Mouse (Mus musculus) heart, adult 2 months (tissue): ENCODE data around the gene Olfr370. TPM values are rescaled to one million over a fixed set of nuclear protein-coding genes. Genes with fewer than 3 reads are reported as not detected.

Source experiments
- DNase-seq, 2 experiments: peaks; one replicate each; pipeline ENCODE4 v3.0.0; 2021
- H3K27ac ChIP-seq: fragments of 200-600 bp; 2 replicates; pipeline ENCODE4 v1.8.1; 2022
- H3K27me3 ChIP-seq: fragments of 200-500 bp; 2 replicates; pipeline ENCODE4 v1.6.1; 2012; ENCODE audit warnings: mild to moderate bottlenecking, low read length, inconsistent platforms, mixed read lengths; ENCODE audit not compliant: control insufficient read depth, insufficient read depth
- H3K36me3 ChIP-seq: fragments of 200-500 bp; 2 replicates; pipeline ENCODE4 v1.6.1; 2012; ENCODE audit warnings: low read length, inconsistent platforms; ENCODE audit not compliant: control insufficient read depth, insufficient read depth
- H3K4me1 ChIP-seq: fragments of 200-500 bp; 2 replicates; pipeline ENCODE4 v1.6.1; 2011; ENCODE audit warnings: low read length; ENCODE audit not compliant: control insufficient read depth, insufficient read depth
- H3K4me3 ChIP-seq: fragments of 200-600 bp; 2 replicates; pipeline ENCODE4 v1.8.1; 2022
- H3K79me2 ChIP-seq: fragments of 200-500 bp; replicated peaks from 2 replicates; pipeline ENCODE4 v1.6.1; 2012; ENCODE audit warnings: mild to moderate bottlenecking, inconsistent platforms, low read length, moderate library complexity, mixed read lengths; ENCODE audit not compliant: control insufficient read depth, insufficient read depth
- H3K9ac ChIP-seq: fragments of 200-500 bp; 2 replicates; pipeline ENCODE4 v1.6.1; 2012; ENCODE audit warnings: low read depth, mild to moderate bottlenecking, control low read depth, inconsistent platforms, low read length, mixed read lengths
- CTCF ChIP-seq: fragments of 200-600 bp; IDR thresholded peaks from 2 replicates; pipeline ENCODE4 v1.8.1; 2022; ENCODE audit warnings: antibody characterized with exemption, mild to moderate bottlenecking, moderate library complexity
- EP300 ChIP-seq: fragments of 200-500 bp; IDR thresholded peaks from 2 replicates; pipeline ENCODE4 v1.6.1; 2011; ENCODE audit warnings: low read depth, low read length, control low read depth; ENCODE audit not compliant: insufficient read depth
- POLR2A ChIP-seq: fragments of 200-500 bp; IDR thresholded peaks from 2 replicates; pipeline ENCODE4 v1.6.1; 2011; ENCODE audit warnings: mild to moderate bottlenecking, low read depth, low read length, control low read depth; ENCODE audit not compliant: insufficient read depth
- WGBS: fragments of 180-500 bp; shearing (Covaris S2); methylation state at CpG from one replicate; pipeline ENCODE4 v1.1.7; 2018; 5-methylcytosine and 5-hydroxymethylcytosine counted together
- intact Hi-C: fragments of 180-260 bp; cut with DNase I; formaldehyde crosslinking; loops from one replicate; pipeline ENCODE4 v1.15.1; 2025
- polyA plus RNA-seq: library from polyadenylated mRNA; depleted of rRNA; stranded (reverse); fragments of >200 nt; gene quantifications from 2 replicates; pipeline ENCODE4 v1.2.3, GENCODE M21; 2012
- total RNA-seq, 2 experiments: library from RNA; stranded (reverse); gene quantifications; 2 replicates each; pipeline ENCODE4 v1.2.3; 2021

Gene Olfr370
- total and polyA plus RNA-seq, 3 experiments = not detected

DNA sequence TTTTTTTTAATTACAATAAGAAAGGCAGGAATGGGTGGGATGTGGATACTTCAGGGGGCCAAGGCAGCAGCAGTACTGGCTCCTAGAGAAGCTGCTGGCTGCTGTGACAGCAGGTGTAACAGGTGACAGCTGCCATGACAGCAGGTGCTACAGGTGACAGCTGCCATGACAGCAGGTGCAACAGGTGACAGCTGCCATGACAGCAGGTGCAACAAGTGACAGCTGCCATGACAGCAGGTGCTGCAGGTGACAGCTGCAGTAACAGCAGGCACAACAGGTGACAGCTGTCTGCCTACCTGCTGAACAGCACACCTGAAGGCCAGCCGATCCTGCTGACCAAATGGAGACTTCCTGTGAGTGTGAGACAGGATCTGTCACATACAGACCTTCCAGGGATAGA, 49.2 kb downstream of the Olfr370 start:
- TF ChIP-seq EP300 = no peak
- no peak for TF ChIP-seq CTCF
- TF ChIP-seq POLR2A = no peak
- peaks cover 6% of the 10 kb centered on the region; the same call in 1 of the 2 replicates for H3K79me2 ChIP-seq
- 82% methylated on average over 1 of the region's 1 CpGs for WGBS
- H3K9ac ChIP-seq = no peak overlapping the region
- no peaks in the 10 kb centered on the region; the same call in 1 of the 2 replicates for H3K36me3 ChIP-seq
- H3K4me1 ChIP-seq = peaks cover 11% of the 10 kb centered on the region; the same call in 1 of the 2 replicates
- DNase-seq = no peak
- H3K27me3 ChIP-seq = no peaks in the 10 kb centered on the region
- H3K27ac ChIP-seq = no peak overlapping the region; the same call in 1 of the 2 replicates
- H3K4me3 ChIP-seq = no peak overlapping the region
- intact Hi-C loops = no loop called here

GRCm38 (mm10) chr8:83585333-83585732, 49.8 kb downstream of the Olfr370 start:
- no peak overlapping the region for H3K9ac ChIP-seq
- no peaks in the 10 kb centered on the region; the same call in 1 of the 2 replicates for H3K36me3 ChIP-seq
- intact Hi-C loops = no loop called here
- peak overlapping the region; percentile 31; the same call in 1 of the 2 replicates for H3K27ac ChIP-seq
- H3K4me3 ChIP-seq = no peak overlapping the region
- H3K27me3 ChIP-seq = no peaks in the 10 kb centered on the region
- peaks cover 7% of the 10 kb centered on the region; the same call in 1 of the 2 replicates for H3K79me2 ChIP-seq
- TF ChIP-seq POLR2A = no peak
- TF ChIP-seq EP300 = no peak
- TF ChIP-seq CTCF = no peak
- H3K4me1 ChIP-seq = peaks cover 11% of the 10 kb centered on the region; the same call in 1 of the 2 replicates
- 51% methylated on average over 3 of the region's 3 CpGs for WGBS
- DNase-seq = no peak

DNA sequence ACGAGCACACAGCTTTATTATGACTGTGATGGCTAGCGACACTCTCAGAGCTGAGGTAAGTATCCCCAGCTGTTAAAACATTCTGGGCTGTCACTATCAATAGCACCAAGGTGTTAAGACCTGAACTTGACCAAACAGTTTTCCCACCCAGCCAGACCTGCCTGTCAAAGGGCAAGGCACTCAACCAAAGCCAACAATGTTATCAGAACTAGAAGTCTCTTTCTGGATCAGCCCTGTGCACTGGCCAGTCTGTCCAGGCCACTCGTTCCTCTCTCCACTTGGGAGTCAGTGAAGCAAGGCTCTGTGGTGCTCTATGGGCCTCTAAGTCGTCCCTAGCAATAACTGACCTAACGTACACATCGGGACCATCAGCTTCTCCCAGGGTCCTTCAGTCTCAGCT, 52.1 kb downstream of the Olfr370 start:
- DNase-seq = no peak
- H3K27me3 ChIP-seq = no peaks in the 10 kb centered on the region
- H3K36me3 ChIP-seq = peaks cover under 1% of the 10 kb centered on the region; the same call in 1 of the 2 replicates
- 58% methylated on average over 6 of the region's 6 CpGs for WGBS
- H3K9ac ChIP-seq = no peak overlapping the region
- peaks cover 7% of the 10 kb centered on the region; the same call in 1 of the 2 replicates for H3K79me2 ChIP-seq
- H3K27ac ChIP-seq = no peak overlapping the region
- no peak overlapping the region for H3K4me3 ChIP-seq
- H3K4me1 ChIP-seq = peaks cover 7% of the 10 kb centered on the region; the same call in 1 of the 2 replicates
- intact Hi-C loops = no loop called here
- TF ChIP-seq POLR2A (0 out of 2 replicates have a peak, but pooled peaks have one; percentile 16), CTCF (no peak)

DNA sequence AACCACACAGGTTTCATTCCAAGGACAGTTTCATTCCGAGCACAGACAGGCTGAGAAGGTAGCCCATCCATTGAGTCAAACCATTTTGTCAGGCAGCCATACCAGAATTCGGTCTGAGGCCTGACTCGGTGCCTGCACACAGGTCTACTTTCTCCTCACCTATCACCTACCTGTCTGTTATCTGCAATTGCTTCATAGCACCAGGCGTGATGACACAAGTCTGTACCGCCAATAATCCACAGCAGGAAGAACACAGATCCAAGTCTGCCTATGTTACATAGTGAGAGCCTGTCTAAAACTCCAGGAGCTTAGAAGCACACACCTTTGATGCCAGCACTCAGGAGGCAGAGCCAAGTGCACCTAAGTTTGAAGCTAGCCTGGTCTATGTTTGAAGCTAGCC, 53.3 kb downstream of the Olfr370 start:
- Histone ChIP-seq H3K36me3 (peaks cover 4% of the 10 kb centered on the region), H3K4me1 (peaks cover 7% of the 10 kb centered on the region), H3K27me3 (no peaks in the 10 kb centered on the region), H3K9ac (no peak overlapping the region), H3K27ac (no peak overlapping the region), H3K4me3 (no peak overlapping the region), H3K79me2 (peaks cover 7% of the 10 kb centered on the region; the same call in 1 of the 2 replicates)
- intact Hi-C loops = no loop called here
- 84% methylated on average over 5 of the region's 5 CpGs for WGBS
- DNase-seq = no peak
- no peak for TF ChIP-seq EP300
- no peak for TF ChIP-seq POLR2A
- no peak for TF ChIP-seq CTCF

DNA sequence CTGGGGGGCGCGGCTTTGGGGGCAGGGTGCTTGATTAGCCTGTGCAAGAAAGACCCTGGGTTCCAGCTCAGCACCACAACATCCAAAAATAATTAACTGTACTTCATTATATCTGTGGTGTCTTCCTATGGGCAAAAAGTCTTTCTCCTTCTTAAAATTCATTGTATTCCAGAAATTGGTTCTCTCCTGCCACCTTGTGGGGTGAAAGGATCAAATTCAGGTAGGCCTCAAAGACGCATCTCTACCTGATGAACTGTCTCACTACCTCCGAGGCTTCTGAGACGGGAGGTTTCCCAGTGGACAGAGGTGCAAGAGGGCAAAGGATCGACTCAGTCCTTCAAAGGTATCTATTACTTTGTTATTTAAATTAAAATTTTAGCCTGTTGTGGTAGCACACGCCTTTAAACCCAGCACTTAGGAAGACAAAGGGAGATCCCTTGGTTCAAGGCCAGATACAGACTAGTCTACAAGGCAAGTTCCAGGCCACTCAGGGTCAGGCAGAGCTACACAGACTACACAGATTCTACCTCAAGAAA, 55.0 kb downstream of the Olfr370 start:
- Histone ChIP-seq H3K79me2 (peaks cover 1% of the 10 kb centered on the region; the same call in 1 of the 2 replicates), H3K27me3 (no peaks in the 10 kb centered on the region), H3K9ac (no peak overlapping the region), H3K4me3 (no peak overlapping the region), H3K36me3 (peaks cover 4% of the 10 kb centered on the region), H3K4me1 (peaks cover 2% of the 10 kb centered on the region; the same call in 1 of the 2 replicates), H3K27ac (no peak overlapping the region)
- TF ChIP-seq EP300 (no peak), CTCF (peak; percentile 45)
- intact Hi-C loops = loop anchor here (5.0 kb wide), 1 partner anchor 258 kb away; the partner anchor contains the start of gene Elmod2
- 85% methylated on average over 7 of the region's 7 CpGs for WGBS
- no peak for DNase-seq

DNA sequence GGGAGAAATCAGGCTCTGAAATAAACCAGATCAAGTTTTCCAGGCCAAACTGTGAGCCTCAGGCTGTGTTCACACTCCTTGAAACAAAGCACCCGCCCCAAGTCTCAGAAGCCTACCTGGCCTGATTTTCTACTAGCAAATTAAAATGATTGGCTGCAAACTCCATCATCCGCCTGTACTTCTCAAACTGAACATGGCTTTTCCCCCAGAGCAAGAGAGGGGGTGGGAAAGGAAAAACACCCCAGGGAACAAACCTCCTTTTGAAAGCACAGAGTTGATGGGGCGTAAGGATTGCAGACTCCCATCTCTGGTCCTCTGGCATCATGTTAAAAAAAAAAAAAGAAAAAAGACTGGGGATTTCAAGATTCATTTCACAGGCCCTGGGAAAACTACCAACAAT, 57.1 kb downstream of the Olfr370 start:
- Histone ChIP-seq H3K36me3 (peaks cover 4% of the 10 kb centered on the region), H3K9ac (no peak overlapping the region), H3K79me2 (peaks cover 1% of the 10 kb centered on the region; the same call in 1 of the 2 replicates), H3K4me3 (no peak overlapping the region), H3K4me1 (peaks cover 2% of the 10 kb centered on the region; the same call in 1 of the 2 replicates), H3K27ac (no peak overlapping the region), H3K27me3 (no peaks in the 10 kb centered on the region)
- DNase-seq = no peak
- intact Hi-C loops = loop anchor here (2.0 to 5.0 kb wide), 2 partner anchors 20 to 260 kb away; partner anchors contain the start of gene Elmod2
- no peak for TF ChIP-seq CTCF
- TF ChIP-seq EP300 = no peak
- TF ChIP-seq POLR2A = no peak
- 78% methylated on average over 3 of the region's 3 CpGs for WGBS
